Mouse (Mus musculus): ENCODE measurements around the gene Gm5799. TPM values are rescaled to one million over a fixed set of nuclear protein-coding genes. Genes with fewer than 3 reads are reported as not detected.

The Gm5799 gene
- not detected for polyA plus RNA-seq (2017; shearing (Covaris generic))

GRCm38 (mm10) chr14:43543276-43543675 is at the start of gene Gm5799:
Gene Gm5799, plus strand, starts transcription at chr14:43543576.

DNA sequence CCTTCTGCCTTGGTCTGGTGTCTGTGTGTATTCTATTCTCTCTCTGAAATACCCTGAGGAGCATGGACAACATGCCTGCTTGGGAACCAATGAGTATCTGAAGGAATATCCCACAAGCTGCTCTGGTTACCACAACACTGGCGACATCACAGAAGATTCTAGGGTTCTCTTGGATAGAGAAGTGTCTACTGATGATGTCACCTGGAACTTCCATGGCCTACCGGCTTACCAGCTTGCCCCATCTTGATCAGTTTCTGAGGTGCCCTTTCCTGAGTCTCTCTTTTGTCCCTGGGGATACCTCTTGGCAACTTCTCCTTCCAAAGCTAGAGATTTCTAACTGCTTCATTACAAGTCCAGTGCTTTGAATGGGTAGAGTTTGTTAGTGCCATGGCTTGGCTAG is 35.7 kb downstream of the Gm5799 start, which contains the start of gene Gm17654:
Gene Gm17654 (minus strand): TSS at position 101 of the 400 bp plus-strand sequence.

Other genes starting within 250 kb of the Gm5799 start
- gene Gm8127, start 249.7 kb upstream of the Gm5799 start, polyA plus RNA-seq (2017; shearing (Covaris generic)): not detected
- gene 1700001F09Rik, start 195.8 kb upstream of the Gm5799 start, polyA plus RNA-seq (2017; shearing (Covaris generic)): not detected
- gene Gm8138, start 127.2 kb upstream of the Gm5799 start, polyA plus RNA-seq (2017; shearing (Covaris generic)): not detected
- not detected for gene Gm17654, start 35.6 kb downstream of the Gm5799 start, polyA plus RNA-seq (2017; shearing (Covaris generic))
- gene Gm10375, start 64.4 kb downstream of the Gm5799 start, polyA plus RNA-seq (2017; shearing (Covaris generic)): not detected
- not detected for gene Gm8165, start 133.6 kb downstream of the Gm5799 start, polyA plus RNA-seq (2017; shearing (Covaris generic))
- gene Gm7324, start 154.3 kb downstream of the Gm5799 start, polyA plus RNA-seq (2017; shearing (Covaris generic)): 2.0 TPM
- not detected for gene Gm16506, start 183.9 kb downstream of the Gm5799 start, polyA plus RNA-seq (2017; shearing (Covaris generic))
- not detected for gene Gm6526, start 204.3 kb downstream of the Gm5799 start, polyA plus RNA-seq (2017; shearing (Covaris generic))
- gene Gm8180, start 241.2 kb downstream of the Gm5799 start, polyA plus RNA-seq (2017; shearing (Covaris generic)): not detected

All from inflammation-experienced regulatory T-cells, adult 16 weeks (primary cell).